Mouse (Mus musculus): ENCODE measurements at regions not wholly inside any gene's neighbourhood (a gene's known extent, or its start where the extent isn't known, plus 50 kb on each side); places are given as distances from the start of the nearest gene placed in this dataset.
A peak's percentile ranks its signal among the peaks of the same experiment; 100 is the strongest.

- DNase-seq, result no peak
These were observed 366.7 kb downstream of the Kctd12 start for GRCm38 (mm10) chr14:102615588-102616309.

- DNase-seq, result no peak
These were observed 376.4 kb downstream of the Kctd12 start for GRCm38 (mm10) chr14:102606055-102606454.

GRCm38 (mm10) chr14:102594850-102595249 is 387.6 kb downstream of the Kctd12 start:
- no peak for DNase-seq

- DNase-seq, result no peak
These were observed 428.7 kb downstream of the Kctd12 start for GRCm38 (mm10) chr14:102553781-102554180.

GRCm38 (mm10) chr14:102552598-102552997 is 429.8 kb downstream of the Kctd12 start:
- DNase-seq, result no peak

- DNase-seq, result no peak
These were observed 457.4 kb downstream of the Kctd12 start for GRCm38 (mm10) chr14:102524894-102525577.

- no peak for DNase-seq
These were observed 465.7 kb downstream of the Kctd12 start for GRCm38 (mm10) chr14:102516765-102517164.

GRCm38 (mm10) chr14:102514527-102514926 is 467.9 kb downstream of the Kctd12 start:
- no peak for DNase-seq

- DNase-seq, result no peak
These were observed 469.8 kb downstream of the Kctd12 start for GRCm38 (mm10) chr14:102512651-102513050.

- no peak for DNase-seq
These were observed 470.6 kb downstream of the Kctd12 start for GRCm38 (mm10) chr14:102511691-102512383.

GRCm38 (mm10) chr14:102510387-102510786 is 472.1 kb downstream of the Kctd12 start:
- DNase-seq, result peak; percentile 74

GRCm38 (mm10) chr14:102505696-102506321 is 476.6 kb downstream of the Kctd12 start:
- peak; percentile 5 for DNase-seq

GRCm38 (mm10) chr14:102497179-102497578 is 485.3 kb downstream of the Kctd12 start:
- DNase-seq, result no peak

- no peak for DNase-seq
These were observed 490.1 kb downstream of the Kctd12 start for GRCm38 (mm10) chr14:102492376-102492775.

GRCm38 (mm10) chr14:102491205-102491604 is 491.2 kb downstream of the Kctd12 start:
- no peak for DNase-seq

- no peak for DNase-seq
These were observed 505.3 kb downstream of the Kctd12 start for GRCm38 (mm10) chr14:102477162-102477561.

GRCm38 (mm10) chr14:102469326-102469725 is 513.1 kb downstream of the Kctd12 start:
- DNase-seq, result no peak

- DNase-seq, result no peak
These were observed 521.4 kb downstream of the Kctd12 start for GRCm38 (mm10) chr14:102461001-102461400.

GRCm38 (mm10) chr14:102439738-102440137 is 542.7 kb downstream of the Kctd12 start:
- DNase-seq, result no peak

- no peak for DNase-seq
These were observed 578.9 kb downstream of the Kctd12 start for GRCm38 (mm10) chr14:102403397-102404115.

GRCm38 (mm10) chr14:102402061-102402689 is 580.3 kb downstream of the Kctd12 start:
- DNase-seq, result no peak

Data from heart, postnatal 4 days (tissue).